Comparison of ENCODE assay signal across 11 mouse cellular contexts in the genomic region with DNA sequence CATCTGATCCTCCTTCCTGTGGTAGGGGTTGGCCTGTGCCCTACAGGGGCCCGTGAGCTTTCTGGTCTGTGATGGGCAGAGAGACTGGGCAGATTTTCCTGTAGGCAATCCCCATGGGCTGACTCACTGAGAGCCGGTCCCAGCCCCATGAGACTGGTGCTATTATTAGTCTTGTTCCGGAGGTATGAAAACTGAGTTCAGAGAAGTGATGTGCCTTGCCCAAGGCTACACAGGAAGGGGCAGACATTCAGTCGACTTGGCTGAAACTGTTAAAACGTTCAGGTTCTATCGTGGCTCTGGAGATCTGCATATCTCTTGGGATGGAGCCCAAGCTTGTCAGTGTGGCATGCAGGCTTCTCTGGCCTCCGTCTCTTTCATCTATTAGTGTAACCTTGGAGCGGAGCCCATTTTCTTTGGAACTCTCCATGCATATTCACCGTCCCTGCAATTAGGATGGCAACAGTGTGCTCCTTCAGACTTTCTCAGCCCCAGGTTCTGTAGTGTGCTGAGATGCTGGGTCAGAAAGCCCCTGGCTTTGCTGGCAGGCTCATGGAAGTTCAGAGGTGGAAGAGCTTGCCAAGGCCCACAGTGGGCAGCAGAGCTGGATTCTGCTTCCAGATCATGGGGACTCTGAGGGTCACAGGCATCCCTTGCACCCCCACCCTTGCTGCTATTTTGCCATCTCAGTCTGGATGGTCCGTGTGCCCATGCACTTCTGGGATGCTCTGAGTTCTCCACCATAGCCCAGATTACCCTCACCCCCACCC. TPM values are rescaled to one million over a fixed set of nuclear protein-coding genes. Genes with fewer than 3 reads are reported as not detected.
DNase-seq lines count a peak whose midpoint lies in the region; ATAC-seq lines count a peak whose summit lies in the region.
"Had no signal": no experiment of that assay in that cellular context is flagged by ENCODE, and none has a peak within 500 bp of the region (broad histone marks: within the 10 kb centered on the region; RNA-seq: fewer than 3 reads in every experiment).

No protein-coding gene starts in this region.

- H3K4me3 ChIP-seq in midbrain, embryonic 14.5 days (replicated peaks; ENCODE audit: low read depth, low read length), result no peak overlapping the region
- no peak overlapping the region for H3K4me3 ChIP-seq in midbrain, embryonic 16.5 days (ENCODE audit: low read depth, low read length)
- H3K4me3 ChIP-seq in embryonic facial prominence, embryonic 14.5 days (ENCODE audit: low read depth, low read length), result no peak overlapping the region
- H3K4me3 ChIP-seq: left cerebral cortex, adult 2 months had no signal

- H3K4me1 ChIP-seq in midbrain, embryonic 14.5 days (ENCODE audit: control insufficient read depth, insufficient read depth, low read length), result no peaks in the 10 kb centered on the region
- H3K4me1 ChIP-seq in midbrain, embryonic 16.5 days (ENCODE audit: control insufficient read depth, insufficient read depth, low read length), result no peaks in the 10 kb centered on the region
- no peaks in the 10 kb centered on the region for H3K4me1 ChIP-seq in embryonic facial prominence, embryonic 14.5 days (ENCODE audit: control insufficient read depth, insufficient read depth, low read length)

- no peak overlapping the region for H3K4me2 ChIP-seq in midbrain, embryonic 14.5 days (ENCODE audit: low read length)
- no peak overlapping the region for H3K4me2 ChIP-seq in midbrain, embryonic 16.5 days (ENCODE audit: low read length)
- H3K4me2 ChIP-seq in embryonic facial prominence, embryonic 14.5 days (ENCODE audit: low read depth, low read length), result no peak overlapping the region

- H3K27ac ChIP-seq in midbrain, embryonic 14.5 days (replicated peaks; ENCODE audit: low read depth, low read length), result no peak overlapping the region
- H3K27ac ChIP-seq in midbrain, embryonic 16.5 days (ENCODE audit: low read length), result no peak overlapping the region
- H3K27ac ChIP-seq in embryonic facial prominence, embryonic 14.5 days (replicated peaks; ENCODE audit: low read depth, low read length), result no peak overlapping the region
- H3K27ac ChIP-seq: left cerebral cortex, adult 2 months had no signal

- no peaks in the 10 kb centered on the region for H3K27me3 ChIP-seq in midbrain, embryonic 14.5 days (ENCODE audit: control insufficient read depth, insufficient read depth, low read length)
- H3K27me3 ChIP-seq in midbrain, embryonic 16.5 days (ENCODE audit: control insufficient read depth, insufficient read depth, low read depth, low read length), result no peaks in the 10 kb centered on the region
- no peaks in the 10 kb centered on the region for H3K27me3 ChIP-seq in embryonic facial prominence, embryonic 14.5 days (replicated peaks; ENCODE audit: control insufficient read depth, insufficient read depth, low read length)

- no peak overlapping the region for H3K9ac ChIP-seq in midbrain, embryonic 14.5 days (replicated peaks; ENCODE audit: low read length)
- no peak overlapping the region for H3K9ac ChIP-seq in midbrain, embryonic 16.5 days (ENCODE audit: low read depth, low read length)
- H3K9ac ChIP-seq in embryonic facial prominence, embryonic 14.5 days (ENCODE audit: low read depth, low read length), result no peak overlapping the region

- no peak for ATAC-seq in midbrain, embryonic 14.5 days (ENCODE audit: low FRiP score, low TSS enrichment)
- no peak for ATAC-seq in midbrain, embryonic 16.5 days
- ATAC-seq in embryonic facial prominence, embryonic 14.5 days (ENCODE audit: low read depth), result no peak

- WGBS in midbrain, embryonic 14.5 days, result 67% methylated on average over 10 of the region's 10 CpGs
- WGBS in midbrain, embryonic 16.5 days, result 59% methylated on average over 10 of the region's 10 CpGs
- 42% methylated on average over 10 of the region's 10 CpGs for WGBS in embryonic facial prominence, embryonic 14.5 days

- H3K9me3 ChIP-seq in midbrain, embryonic 14.5 days (ENCODE audit: control insufficient read depth, low read length), result no peaks in the 10 kb centered on the region
- no peaks in the 10 kb centered on the region for H3K9me3 ChIP-seq in midbrain, embryonic 16.5 days (replicated peaks; ENCODE audit: control insufficient read depth, low read length, poor library complexity, severe bottlenecking)
- H3K9me3 ChIP-seq in embryonic facial prominence, embryonic 14.5 days (ENCODE audit: control insufficient read depth, low read length), result no peaks in the 10 kb centered on the region

- peak; percentile 70 for DNase-seq in adrenal gland, adult 2 months
- DNase-seq in adrenal gland, postnatal 25 days, result no peak
- DNase-seq in midbrain, embryonic 14.5 days, result peak; percentile 36
- peak; percentile 34 for DNase-seq in embryonic facial prominence, embryonic 14.5 days (ENCODE audit: low spot score)
- DNase-seq in testis, postnatal 10 days (ENCODE audit: low spot score), result peak; percentile 60
- DNase-seq in frontal cortex, postnatal 25 days (ENCODE audit: low spot score in 2 of 2), result no peak
- no peak for DNase-seq in urinary bladder, postnatal 4 days (ENCODE audit: low spot score in 2 of 2)
- DNase-seq: lung, adult 2 months; right cerebral cortex, postnatal 14 days had no signal

- H3K36me3 ChIP-seq in midbrain, embryonic 14.5 days (ENCODE audit: control insufficient read depth, insufficient read depth, low read length), result no peaks in the 10 kb centered on the region
- no peaks in the 10 kb centered on the region for H3K36me3 ChIP-seq in midbrain, embryonic 16.5 days (ENCODE audit: control insufficient read depth, insufficient read depth, low read length)
- H3K36me3 ChIP-seq in embryonic facial prominence, embryonic 14.5 days (ENCODE audit: control insufficient read depth, insufficient read depth, low read length), result no peaks in the 10 kb centered on the region

RNA-seq across cellular contexts. Expression of gene Kcnj12, which starts 37.5 kb away (rescaled TPM):
- 1 to 10 TPM; 1.5 to 3.1 TPM for total RNA-seq in adrenal gland, adult 2 months (2021)
- 5.0 and 5.1 TPM in 2 replicates for polyA plus RNA-seq in adrenal gland, adult 2 months (2012; rRNA removed)
- 2.2 TPM in 2 replicates for total RNA-seq in adrenal gland, postnatal 25 days (2021)
- 2.8 and 2.9 TPM in 2 replicates for polyA plus RNA-seq in midbrain, embryonic 14.5 days (2014; fragmentation: Nextera tagmentation; extraction: Ambion mirVana)
- polyA plus RNA-seq in midbrain, embryonic 16.5 days (2015; fragmentation: Nextera tagmentation; extraction: Ambion mirVana), result 3.8 TPM in 2 replicates
- polyA plus RNA-seq in embryonic facial prominence, embryonic 14.5 days (2014; fragmentation: Nextera tagmentation; extraction: Ambion mirVana), result 1.5 and 1.6 TPM in 2 replicates

Comparison
In these comparisons a context has a peak if more than half of its experiments do, and no peak if none do; other contexts are left out.
1. DNase-seq: peak in adrenal gland, adult 2 months (single experiment), midbrain, embryonic 14.5 days (single experiment), embryonic facial prominence, embryonic 14.5 days (single experiment) and testis, postnatal 10 days (single experiment); none in adrenal gland, postnatal 25 days (single experiment), frontal cortex, postnatal 25 days (0 of 2) and urinary bladder, postnatal 4 days (0 of 2).